Mouse (Mus musculus): Measurements from ENCODE around the gene Olfr1408. TPM values are rescaled to one million over a fixed set of nuclear protein-coding genes. Genes with fewer than 3 reads are reported as not detected.

The Olfr1408 gene
- not detected for total RNA-seq (2021)

DNA sequence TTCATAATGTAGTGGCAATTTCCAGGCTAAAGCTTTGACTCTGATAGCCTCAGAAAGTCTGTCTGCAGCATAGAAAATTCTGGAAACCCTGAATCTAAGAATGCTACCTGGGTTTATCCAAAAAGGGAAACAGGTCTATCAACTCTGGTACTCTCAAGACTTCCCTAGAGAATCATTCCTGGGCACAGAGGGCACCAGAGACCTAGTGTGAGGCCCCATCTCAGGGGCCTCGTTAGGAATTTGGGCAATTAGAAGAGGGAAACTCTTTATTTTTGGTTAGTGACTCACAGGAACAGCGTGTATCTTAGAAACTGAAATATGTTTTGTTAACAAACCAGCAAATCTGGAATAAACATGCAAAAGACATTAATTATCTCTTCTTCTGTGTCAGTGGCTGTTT lies at the start of gene Olfr1408:
Gene Olfr1408, minus strand, starts transcription at position 101 of the 400 bp plus-strand sequence.
- intact Hi-C loops (cut with DNase I) = no loop called here
- no peak for DNase-seq (ENCODE audit: extremely low spot score in 1 of 2, low spot score in 2 of 2)

DNA sequence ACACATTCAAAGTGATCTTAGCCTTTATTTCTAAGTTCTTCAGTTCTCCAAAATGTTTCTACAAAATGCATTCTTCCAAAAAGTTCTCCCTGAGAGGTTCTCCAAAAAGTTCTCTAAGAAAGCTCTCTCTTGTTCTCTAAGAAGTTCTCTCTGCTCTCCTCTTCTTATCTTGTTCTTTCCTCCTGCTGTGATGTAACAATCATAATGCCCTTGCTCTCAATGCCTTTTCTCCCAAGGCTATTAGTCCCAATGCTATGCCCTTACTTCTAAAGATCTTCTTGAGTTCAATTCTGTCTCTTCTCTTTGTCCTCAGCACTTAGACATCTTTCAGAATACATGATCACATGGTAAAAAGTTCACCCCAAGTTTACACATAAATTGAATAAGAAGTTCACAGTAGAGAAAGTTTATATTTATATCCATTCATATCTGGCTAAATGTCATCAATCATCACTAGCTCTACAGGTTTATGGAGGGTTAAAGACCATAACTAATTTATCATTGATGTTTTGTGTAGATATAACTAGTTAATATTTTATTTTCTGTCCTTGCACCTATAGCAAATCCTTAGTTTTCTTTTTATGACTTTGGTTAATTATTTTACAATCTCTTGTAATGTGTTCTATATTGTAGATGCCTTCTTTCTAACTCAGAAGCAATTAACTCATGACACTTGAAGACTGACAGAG lies 37.1 kb upstream of the Olfr1408 start:
- intact Hi-C loops (cut with DNase I) = no loop called here
- DNase-seq (ENCODE audit: extremely low spot score in 1 of 2, low spot score in 2 of 2) = no peak

Other genes with a start within 250 kb of the Olfr1408 start
- gene Apcs, start 242.3 kb downstream of the Olfr1408 start, total RNA-seq (2021) = not detected
- gene Olfr16, start 187.0 kb downstream of the Olfr1408 start, total RNA-seq (2021) = not detected
- not detected for gene Olfr1406, start 53.3 kb upstream of the Olfr1408 start, total RNA-seq (2021)
- not detected for gene Olfr218, start 60.4 kb upstream of the Olfr1408 start, total RNA-seq (2021)
- gene Olfr1404, start 75.0 kb upstream of the Olfr1408 start, total RNA-seq (2021) = not detected
- not detected for gene Fcer1a, start 89.8 kb upstream of the Olfr1408 start, total RNA-seq (2021)
- gene Olfr418, start 128.6 kb upstream of the Olfr1408 start, total RNA-seq (2021) = not detected
- gene Mptx2, start 140.4 kb upstream of the Olfr1408 start, total RNA-seq (2021) = not detected
- 100 to 1,000 TPM; 111 to 129 TPM for gene Ackr1, start 196.4 kb upstream of the Olfr1408 start, total RNA-seq (2021)
- gene Aim2, start 213.5 kb upstream of the Olfr1408 start, total RNA-seq (2021) = 1 to 10 TPM; 3.7 to 4.9 TPM
- 100 to 1,000 TPM; 503 to 552 TPM for gene Cadm3, start 230.3 kb upstream of the Olfr1408 start, total RNA-seq (2021)

All from left cerebral cortex, postnatal 10 days (tissue).